Mouse (Mus musculus) embryonic facial prominence, embryonic 12.5 days (tissue): ENCODE measurements at regions not wholly inside any gene's neighbourhood (a gene's known extent, or its start where the extent isn't known, plus 50 kb on each side); places are given as distances from the start of the nearest gene placed in this dataset.

Experiments
- ATAC-seq: fragments of 200-750 bp; cut with Nextera tagmentation; 2 replicates; pipeline ENCODE4 v1.8.0; 2017; ENCODE audit not compliant: insufficient number of reproducible peaks, insufficient read depth, low FRiP score, low TSS enrichment
- H3K27ac ChIP-seq: fragments of 300-500 bp; sonication (generic); 2 replicates; pipeline ENCODE4 v1.5.1; 2016; ENCODE audit warnings: mild to moderate bottlenecking
- H3K27me3 ChIP-seq: fragments of 300-500 bp; sonication (generic); 2 replicates; pipeline ENCODE4 v1.6.1; 2016; ENCODE audit warnings: mild to moderate bottlenecking, moderate library complexity
- H3K36me3 ChIP-seq: fragments of 300-500 bp; sonication (generic); 2 replicates; pipeline ENCODE4 v1.6.1; 2016; ENCODE audit warnings: mild to moderate bottlenecking
- H3K4me1 ChIP-seq: fragments of 300-500 bp; sonication (generic); 2 replicates; pipeline ENCODE4 v1.6.1; 2016
- H3K4me2 ChIP-seq: fragments of 300-500 bp; sonication (generic); replicated peaks from 2 replicates; pipeline ENCODE4 v1.6.1; 2016; ENCODE audit warnings: mild to moderate bottlenecking, moderate library complexity
- H3K4me3 ChIP-seq: fragments of 300-500 bp; sonication (generic); 2 replicates; pipeline ENCODE4 v1.5.1; 2016; ENCODE audit warnings: mild to moderate bottlenecking
- H3K9ac ChIP-seq: fragments of 300-500 bp; sonication (generic); 2 replicates; pipeline ENCODE4 v1.6.1; 2016; ENCODE audit warnings: mild to moderate bottlenecking, moderate library complexity
- H3K9me3 ChIP-seq: fragments of 300-500 bp; sonication (generic); 2 replicates; pipeline ENCODE4 v1.6.1; 2016; ENCODE audit warnings: mild to moderate bottlenecking, moderate library complexity
- WGBS: fragments of 180-500 bp; shearing (Covaris S2); methylation state at CpG from one replicate; pipeline ENCODE4 v1.1.7; 2016; 5-methylcytosine and 5-hydroxymethylcytosine counted together

DNA sequence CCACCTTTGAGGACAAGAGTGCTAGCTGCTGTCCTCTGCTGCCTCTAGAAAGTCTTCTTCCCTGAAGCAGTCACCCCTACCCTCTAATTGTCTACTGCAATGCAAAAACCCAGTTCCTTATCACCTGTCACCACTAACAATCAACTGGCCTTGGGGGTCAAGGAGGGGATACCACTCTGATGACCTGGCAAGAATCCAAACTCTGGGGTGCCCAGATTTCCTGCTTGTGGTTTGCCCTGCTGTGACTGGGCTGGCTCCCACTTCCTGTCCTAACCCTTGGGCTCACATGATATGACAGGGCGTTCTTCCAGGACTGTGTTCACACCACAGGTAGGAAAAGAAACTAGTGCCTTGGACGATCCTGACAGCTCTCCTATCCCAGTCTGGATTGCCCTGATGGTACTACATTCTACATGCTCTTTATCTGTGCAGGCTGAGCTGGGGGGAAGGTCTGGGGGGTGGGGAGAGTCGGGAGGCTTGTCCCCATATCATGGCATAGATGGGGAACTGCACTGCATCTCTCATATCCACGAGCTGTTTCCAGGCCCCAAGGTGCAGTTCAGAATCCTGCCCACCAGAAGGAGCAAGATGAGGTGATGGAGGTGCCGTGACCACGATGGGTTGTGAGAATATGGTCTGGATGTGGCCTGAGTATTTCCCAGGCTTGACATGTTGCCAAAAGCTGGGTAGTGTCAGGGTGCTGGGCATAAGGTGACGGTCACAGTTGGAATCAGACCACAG is 81.0 kb downstream of the Maf start:
- Histone ChIP-seq H3K4me1 (no peaks in the 10 kb centered on the region), H3K27ac (no peak overlapping the region), H3K9ac (no peak overlapping the region), H3K36me3 (no peaks in the 10 kb centered on the region), H3K4me2 (no peak overlapping the region), H3K27me3 (no peaks in the 10 kb centered on the region), H3K4me3 (no peak overlapping the region), H3K9me3 (no peaks in the 10 kb centered on the region)
- 86% methylated on average over 7 of the region's 7 CpGs for WGBS
- ATAC-seq: no peak

DNA sequence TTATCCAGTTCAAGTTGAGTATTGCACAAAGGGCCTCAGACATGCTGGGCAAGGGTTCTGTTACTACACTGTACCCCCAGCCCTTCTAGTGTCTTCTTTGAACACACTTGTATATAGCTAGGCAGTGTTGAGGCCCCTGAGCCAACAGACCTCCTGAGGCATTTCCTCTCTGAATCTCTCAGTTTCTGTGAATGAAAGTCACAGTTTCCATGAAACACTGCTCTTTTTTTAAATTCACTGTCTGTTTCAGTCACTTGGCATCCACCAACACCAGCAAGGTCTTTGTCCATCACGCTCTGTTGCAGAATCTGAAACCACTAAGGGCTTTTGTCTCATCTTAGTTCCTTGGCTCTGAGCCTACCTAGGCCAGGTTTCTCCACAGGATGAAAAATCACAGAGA is 82.5 kb downstream of the Maf start:
- Histone ChIP-seq H3K9me3 (no peaks in the 10 kb centered on the region), H3K4me2 (no peak overlapping the region), H3K36me3 (no peaks in the 10 kb centered on the region), H3K27me3 (no peaks in the 10 kb centered on the region), H3K4me1 (no peaks in the 10 kb centered on the region), H3K4me3 (no peak overlapping the region), H3K9ac (no peak overlapping the region), H3K27ac (no peak overlapping the region)
- no peak for ATAC-seq
- WGBS: 95% methylated on average over 1 of the region's 1 CpGs

- Histone ChIP-seq H3K36me3 (no peaks in the 10 kb centered on the region), H3K27me3 (no peaks in the 10 kb centered on the region), H3K4me2 (no peak overlapping the region), H3K27ac (no peak overlapping the region), H3K9me3 (no peaks in the 10 kb centered on the region), H3K4me3 (no peak overlapping the region), H3K4me1 (no peaks in the 10 kb centered on the region), H3K9ac (no peak overlapping the region)
- 81% methylated on average over 13 of the region's 13 CpGs for WGBS
- ATAC-seq: no peak
Measured at GRCm38 (mm10) chr8:115618049-115618760, 89.4 kb downstream of the Maf start.

GRCm38 (mm10) chr8:115616871-115617605 is 90.6 kb downstream of the Maf start:
- no peak overlapping the region for H3K4me3 ChIP-seq
- no peak overlapping the region for H3K4me2 ChIP-seq
- no peak overlapping the region for H3K9ac ChIP-seq
- H3K36me3 ChIP-seq: no peaks in the 10 kb centered on the region
- no peak for ATAC-seq
- 85% methylated on average over 9 of the region's 9 CpGs for WGBS
- no peak overlapping the region for H3K27ac ChIP-seq
- no peaks in the 10 kb centered on the region for H3K27me3 ChIP-seq
- no peaks in the 10 kb centered on the region for H3K9me3 ChIP-seq
- H3K4me1 ChIP-seq: no peaks in the 10 kb centered on the region

- 65% methylated on average over 5 of the region's 5 CpGs for WGBS
Measured at GRCm38 (mm10) chr8:115613946-115614584, 93.5 kb downstream of the Maf start.

DNA sequence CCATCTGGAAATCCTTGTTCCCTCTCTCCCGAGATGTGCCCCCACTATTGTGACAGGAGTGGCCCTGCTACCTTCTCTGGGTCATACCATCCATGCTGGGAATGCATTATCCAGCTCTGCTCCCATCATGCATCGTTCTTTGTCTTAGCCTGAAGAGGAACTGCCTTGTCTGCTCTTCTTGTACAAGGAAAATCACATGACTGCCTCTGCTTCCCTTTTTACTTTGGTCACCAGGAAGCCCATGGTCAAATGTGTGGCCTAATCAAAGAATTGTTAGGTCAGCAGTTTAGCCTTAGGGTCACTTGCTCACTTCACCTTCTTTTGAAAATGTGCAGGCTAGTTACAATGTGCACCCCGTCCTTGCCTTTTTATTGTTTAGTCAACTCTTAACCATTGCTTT is 95.5 kb downstream of the Maf start:
- Histone ChIP-seq H3K4me3 (no peak overlapping the region), H3K4me1 (no peaks in the 10 kb centered on the region), H3K4me2 (no peak overlapping the region), H3K9me3 (no peaks in the 10 kb centered on the region), H3K9ac (no peak overlapping the region), H3K36me3 (no peaks in the 10 kb centered on the region), H3K27me3 (no peaks in the 10 kb centered on the region), H3K27ac (no peak overlapping the region)
- WGBS: 77% methylated on average over 3 of the region's 3 CpGs
- no peak for ATAC-seq

More at GRCm38 (mm10) chr8:115613946-115614584, 93.5 kb downstream of the Maf start:
- Histone ChIP-seq H3K4me3 (no peak overlapping the region), H3K27me3 (no peaks in the 10 kb centered on the region), H3K4me1 (no peaks in the 10 kb centered on the region), H3K9ac (no peak overlapping the region), H3K27ac (no peak overlapping the region), H3K4me2 (no peak overlapping the region), H3K9me3 (no peaks in the 10 kb centered on the region), H3K36me3 (no peaks in the 10 kb centered on the region)
- ATAC-seq: no peak

GRCm38 (mm10) chr8:115599771-115600170 is 107.8 kb downstream of the Maf start:
- no peak for ATAC-seq
- Histone ChIP-seq H3K27ac (no peak overlapping the region), H3K4me3 (no peak overlapping the region), H3K36me3 (no peaks in the 10 kb centered on the region), H3K9ac (no peak overlapping the region), H3K27me3 (no peaks in the 10 kb centered on the region), H3K9me3 (no peaks in the 10 kb centered on the region), H3K4me2 (no peak overlapping the region), H3K4me1 (peaks cover 8% of the 10 kb centered on the region; the same call in 1 of the 2 replicates)
- 86% methylated on average over 6 of the region's 6 CpGs for WGBS

DNA sequence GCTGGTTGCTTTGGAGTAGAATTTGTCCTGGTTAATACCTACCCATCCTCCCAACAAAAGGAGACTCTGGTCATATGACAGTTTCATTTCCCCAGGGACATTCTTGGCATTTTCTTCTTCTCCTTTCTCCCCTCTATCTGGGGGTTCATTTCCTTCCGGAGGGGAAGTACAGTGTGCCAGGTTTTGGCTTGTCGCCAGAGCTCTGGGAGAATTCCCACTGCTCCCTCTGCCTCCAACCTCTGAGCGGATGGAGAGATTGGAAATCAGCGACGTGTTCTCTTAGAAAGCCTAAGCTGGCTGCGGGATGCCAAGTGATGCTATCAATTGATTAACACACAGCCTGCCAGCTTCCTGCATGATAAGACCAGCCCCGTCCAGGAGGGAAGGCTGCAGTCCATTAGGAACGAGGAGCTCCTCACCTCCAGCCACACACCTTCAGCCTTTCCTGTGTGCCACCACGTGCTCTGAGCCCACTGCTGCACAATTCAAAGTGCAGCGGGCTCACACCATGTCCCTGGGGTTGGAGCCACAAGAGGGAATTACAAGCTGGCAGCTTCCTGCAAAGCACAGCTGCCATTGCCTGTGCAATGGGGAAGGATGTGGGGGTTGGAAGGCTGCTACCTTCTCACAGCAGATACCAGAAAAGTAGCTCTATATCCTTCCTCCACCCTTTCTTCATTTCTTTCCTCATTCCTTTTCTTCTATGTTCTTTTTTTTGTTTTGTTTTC is 110.2 kb downstream of the Maf start:
- Histone ChIP-seq H3K4me2 (no peak overlapping the region), H3K4me1 (peaks cover 8% of the 10 kb centered on the region; the same call in 1 of the 2 replicates), H3K36me3 (no peaks in the 10 kb centered on the region), H3K27me3 (no peaks in the 10 kb centered on the region), H3K27ac (no peak overlapping the region), H3K9ac (no peak overlapping the region), H3K4me3 (no peak overlapping the region), H3K9me3 (no peaks in the 10 kb centered on the region)
- ATAC-seq: no peak
- 56% methylated on average over 10 of the region's 10 CpGs for WGBS

GRCm38 (mm10) chr8:115589721-115590120 is 117.9 kb downstream of the Maf start:
- Histone ChIP-seq H3K4me3 (no peak overlapping the region), H3K4me2 (no peak overlapping the region), H3K9ac (no peak overlapping the region), H3K27ac (no peak overlapping the region), H3K9me3 (no peaks in the 10 kb centered on the region), H3K27me3 (no peaks in the 10 kb centered on the region), H3K4me1 (no peaks in the 10 kb centered on the region), H3K36me3 (no peaks in the 10 kb centered on the region)
- WGBS: 92% methylated on average over 2 of the region's 2 CpGs
- no peak for ATAC-seq

DNA sequence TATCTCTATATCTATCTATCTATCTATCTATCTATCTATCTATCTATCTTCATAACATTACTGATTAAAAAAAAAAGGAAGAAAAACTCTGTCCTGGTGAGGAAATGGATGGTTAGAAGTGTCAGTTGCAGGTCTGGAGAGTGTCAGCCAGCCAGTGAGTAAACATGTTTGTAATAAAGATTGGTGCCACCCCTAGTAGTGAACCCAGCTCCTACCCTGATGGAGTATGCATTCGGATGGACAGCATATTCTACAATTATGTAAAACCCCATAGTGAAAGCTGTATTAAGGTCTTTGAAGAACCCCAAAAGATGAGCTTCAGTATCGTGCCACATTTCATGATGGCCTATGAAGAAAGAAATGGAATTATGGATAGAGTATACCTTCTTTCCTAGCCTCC is 118.5 kb downstream of the Maf start:
- 87% methylated on average over 2 of the region's 2 CpGs for WGBS
- Histone ChIP-seq H3K9me3 (no peaks in the 10 kb centered on the region), H3K4me3 (no peak overlapping the region), H3K4me1 (no peaks in the 10 kb centered on the region), H3K9ac (peak overlapping the region; percentile 24; the same call in 1 of the 2 replicates), H3K4me2 (no peak overlapping the region), H3K27me3 (no peaks in the 10 kb centered on the region), H3K27ac (no peak overlapping the region), H3K36me3 (no peaks in the 10 kb centered on the region)
- ATAC-seq: no peak

- H3K4me3 ChIP-seq: no peak overlapping the region
- no peak overlapping the region for H3K27ac ChIP-seq
- H3K4me2 ChIP-seq: no peak overlapping the region
- ATAC-seq: no peak
- no peaks in the 10 kb centered on the region for H3K36me3 ChIP-seq
- WGBS: 78% methylated on average over 8 of the region's 8 CpGs
- no peaks in the 10 kb centered on the region for H3K9me3 ChIP-seq
- H3K27me3 ChIP-seq: no peaks in the 10 kb centered on the region
- H3K9ac ChIP-seq: no peak overlapping the region
- no peaks in the 10 kb centered on the region for H3K4me1 ChIP-seq
Measured at GRCm38 (mm10) chr8:115584311-115584907, 123.2 kb downstream of the Maf start.
